In the genomic region with DNA sequence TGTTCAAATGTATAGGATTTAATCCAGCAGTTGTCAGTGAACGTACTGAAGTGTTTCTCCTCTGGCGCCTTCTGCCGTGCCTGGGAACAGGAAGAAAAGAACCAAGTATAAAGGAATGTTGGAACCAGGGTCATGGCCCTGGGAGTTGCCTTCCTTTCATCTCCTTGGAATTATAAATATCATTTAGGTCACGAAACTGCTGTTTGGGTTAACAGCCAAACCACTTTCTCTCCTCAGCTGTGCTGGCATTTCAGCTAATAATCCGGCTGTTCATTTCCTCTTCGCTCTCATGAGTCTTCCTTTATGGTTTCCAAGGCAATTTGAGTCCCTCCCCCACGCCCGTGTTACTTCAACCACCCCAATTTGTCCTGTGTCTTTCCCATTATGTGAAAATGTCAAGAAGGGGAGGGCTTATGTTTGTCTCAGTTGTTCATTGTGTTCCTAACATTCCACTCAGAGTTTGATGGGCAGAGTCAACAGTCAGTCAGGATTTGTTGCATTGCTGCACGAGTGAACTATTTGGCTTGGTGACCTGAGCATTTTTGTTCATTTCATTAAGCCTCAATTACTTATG, we compare ENCODE assay signal across 18 mouse cellular contexts.
DNase-seq lines count a peak whose midpoint lies in the region; ATAC-seq lines count a peak whose summit lies in the region.
"Had no signal": no experiment of that assay in that cellular context is flagged by ENCODE, and none has a peak within 500 bp of the region (broad histone marks: within the 10 kb centered on the region; RNA-seq: fewer than 3 reads in every experiment).

No protein-coding gene starts in this region.

- no peaks in the 10 kb centered on the region for H3K36me3 ChIP-seq in hindbrain, embryonic 13.5 days
- H3K36me3 ChIP-seq in hindbrain, embryonic 14.5 days (replicated peaks; ENCODE audit: control insufficient read depth, insufficient read depth), result no peaks in the 10 kb centered on the region

- no peak overlapping the region for H3K27ac ChIP-seq in hindbrain, embryonic 13.5 days
- no peak overlapping the region for H3K27ac ChIP-seq in hindbrain, embryonic 14.5 days
- H3K27ac ChIP-seq: macrophage had no signal

- no peak overlapping the region for H3K4me3 ChIP-seq in hindbrain, embryonic 13.5 days
- no peak overlapping the region for H3K4me3 ChIP-seq in hindbrain, embryonic 14.5 days (replicated peaks; ENCODE audit: low read length)
- H3K4me3 ChIP-seq: erythroblast, embryonic 14.5 days had no signal

- H3K4me1 ChIP-seq in hindbrain, embryonic 13.5 days (replicated peaks), result no peaks in the 10 kb centered on the region; the same call in 1 of the 2 replicates
- H3K4me1 ChIP-seq in hindbrain, embryonic 14.5 days (replicated peaks; ENCODE audit: control insufficient read depth, insufficient read depth, low read length), result no peaks in the 10 kb centered on the region

- no peak for DNase-seq in hindbrain, embryonic 14.5 days (ENCODE audit: low spot score)
- DNase-seq in Muller cell, postnatal 12 days (ENCODE audit: inconsistent ontology term), result peak; percentile 74
- peak; percentile 40 for DNase-seq in embryo, embryonic 11 days
- DNase-seq in lung, postnatal 10 days, result peak; percentile 33
- DNase-seq in frontal cortex, postnatal 10 days (ENCODE audit: low spot score in 2 of 2), result no peak
- no peak for DNase-seq in heart, adult 18-20 months
- DNase-seq: B cell, adult 2 months; cerebellum, adult 11-12 months; gastrocnemius, postnatal 14 days; kidney, postnatal 25 days; liver; right cerebral cortex, postnatal 4 days; thymus, adult 2 months had no signal

- H3K9ac ChIP-seq in hindbrain, embryonic 13.5 days, result no peak overlapping the region
- no peak overlapping the region for H3K9ac ChIP-seq in hindbrain, embryonic 14.5 days

- WGBS in hindbrain, embryonic 13.5 days, result 26% methylated on average over 9 of the region's 9 CpGs
- WGBS in hindbrain, embryonic 14.5 days, result 29% methylated on average over 9 of the region's 9 CpGs

- no peak for ATAC-seq in hindbrain, embryonic 13.5 days (ENCODE audit: low FRiP score)
- ATAC-seq in hindbrain, embryonic 14.5 days (ENCODE audit: low FRiP score), result no peak
- ATAC-seq in megakaryocyte progenitor cell, adult 5-6 weeks (replicated peaks; ENCODE audit: poor library complexity), result no peak
- ATAC-seq: intestine, postnatal 0 days had no signal

- no peaks in the 10 kb centered on the region for H3K27me3 ChIP-seq in hindbrain, embryonic 13.5 days
- H3K27me3 ChIP-seq in hindbrain, embryonic 14.5 days (ENCODE audit: control insufficient read depth, insufficient read depth, low read length), result no peaks in the 10 kb centered on the region

- H3K4me2 ChIP-seq in hindbrain, embryonic 13.5 days, result peak overlapping the region; percentile 17; the same call in 1 of the 2 replicates
- H3K4me2 ChIP-seq in hindbrain, embryonic 14.5 days (replicated peaks), result no peak overlapping the region

- H3K9me3 ChIP-seq in hindbrain, embryonic 13.5 days, result no peaks in the 10 kb centered on the region
- H3K9me3 ChIP-seq in hindbrain, embryonic 14.5 days (ENCODE audit: control insufficient read depth, low read length), result no peaks in the 10 kb centered on the region

Comparison
In these comparisons a context has a peak if more than half of its experiments do, and no peak if none do; other contexts are left out.
1. DNase-seq: peak in Muller cell, postnatal 12 days (single experiment), embryo, embryonic 11 days (single experiment) and lung, postnatal 10 days (single experiment); none in hindbrain, embryonic 14.5 days (single experiment), frontal cortex, postnatal 10 days (0 of 2) and heart, adult 18-20 months (0 of 2).